Mouse (Mus musculus): ENCODE measurements at regions not wholly inside any gene's neighbourhood (a gene's known extent, or its start where the extent isn't known, plus 50 kb on each side); places are given as distances from the start of the nearest gene placed in this dataset.

- ATAC-seq (no peak), DNase-seq (no peak)
- H3K9me3 ChIP-seq (ENCODE audit: low read length): no peaks in the 10 kb centered on the region
- no peaks in the 10 kb centered on the region for H3K36me3 ChIP-seq (ENCODE audit: insufficient read depth)
- no peak overlapping the region for H3K4me3 ChIP-seq (ENCODE audit: low read depth, low read length)
- H3K27ac ChIP-seq (ENCODE audit: low read depth, low read length): no peak overlapping the region
- no peak overlapping the region for H3K4me2 ChIP-seq (ENCODE audit: low read depth)
- H3K9ac ChIP-seq: no peak overlapping the region
- no peak for TF ChIP-seq CTCF (IDR thresholded peaks at IDR 0.05; ENCODE audit: low read depth)
- 84% methylated on average over 4 of the region's 4 CpGs for WGBS
- H3K27me3 ChIP-seq (ENCODE audit: insufficient read depth, low read length): no peaks in the 10 kb centered on the region
- no peaks in the 10 kb centered on the region for H3K4me1 ChIP-seq (ENCODE audit: insufficient read depth)
These were observed 189.0 kb upstream of the Car8 start for GRCm38 (mm10) chr4:8427812-8428211.

- no peak for TF ChIP-seq CTCF (IDR thresholded peaks at IDR 0.05; ENCODE audit: low read depth)
- Histone ChIP-seq H3K4me3 (ENCODE audit: low read depth, low read length) (no peak overlapping the region), H3K9ac (no peak overlapping the region), H3K27ac (ENCODE audit: low read depth, low read length) (no peak overlapping the region), H3K36me3 (ENCODE audit: insufficient read depth) (no peaks in the 10 kb centered on the region), H3K4me2 (ENCODE audit: low read depth) (no peak overlapping the region), H3K4me1 (ENCODE audit: insufficient read depth) (no peaks in the 10 kb centered on the region), H3K27me3 (ENCODE audit: insufficient read depth, low read length) (no peaks in the 10 kb centered on the region), H3K9me3 (ENCODE audit: low read length) (no peaks in the 10 kb centered on the region)
- 54% methylated on average over 16 of the region's 16 CpGs for WGBS
- DNase-seq: no peak
- no peak for ATAC-seq
These were observed 184.7 kb upstream of the Car8 start for GRCm38 (mm10) chr4:8423392-8424045.

GRCm38 (mm10) chr4:8421285-8421684, 182.4 kb upstream of the Car8 start:
- TF ChIP-seq CTCF (IDR thresholded peaks at IDR 0.05; ENCODE audit: low read depth): no peak
- WGBS: 69% methylated on average over 6 of the region's 6 CpGs
- Histone ChIP-seq H3K4me2 (ENCODE audit: low read depth) (no peak overlapping the region), H3K9me3 (ENCODE audit: low read length) (no peaks in the 10 kb centered on the region), H3K9ac (no peak overlapping the region), H3K27me3 (ENCODE audit: insufficient read depth, low read length) (no peaks in the 10 kb centered on the region), H3K27ac (ENCODE audit: low read depth, low read length) (no peak overlapping the region), H3K4me1 (ENCODE audit: insufficient read depth) (no peaks in the 10 kb centered on the region), H3K4me3 (ENCODE audit: low read depth, low read length) (no peak overlapping the region), H3K36me3 (ENCODE audit: insufficient read depth) (no peaks in the 10 kb centered on the region)
- ATAC-seq (peak; percentile 94), DNase-seq (peak; percentile 70)

- DNase-seq: no peak
- 29% methylated on average over 1 of the region's 1 CpGs for WGBS
- no peak for TF ChIP-seq CTCF (IDR thresholded peaks at IDR 0.05; ENCODE audit: low read depth)
- ATAC-seq: no peak
- no peak overlapping the region for H3K4me2 ChIP-seq (ENCODE audit: low read depth)
- H3K9ac ChIP-seq: no peak overlapping the region
- no peaks in the 10 kb centered on the region for H3K36me3 ChIP-seq (ENCODE audit: insufficient read depth)
- H3K27me3 ChIP-seq (ENCODE audit: insufficient read depth, low read length): no peaks in the 10 kb centered on the region
- no peaks in the 10 kb centered on the region for H3K4me1 ChIP-seq (ENCODE audit: insufficient read depth)
- no peaks in the 10 kb centered on the region for H3K9me3 ChIP-seq (ENCODE audit: low read length)
- no peak overlapping the region for H3K27ac ChIP-seq (ENCODE audit: low read depth, low read length)
- no peak overlapping the region for H3K4me3 ChIP-seq (ENCODE audit: low read depth, low read length)
These were observed 179.7 kb upstream of the Car8 start for GRCm38 (mm10) chr4:8418374-8419031.

DNA sequence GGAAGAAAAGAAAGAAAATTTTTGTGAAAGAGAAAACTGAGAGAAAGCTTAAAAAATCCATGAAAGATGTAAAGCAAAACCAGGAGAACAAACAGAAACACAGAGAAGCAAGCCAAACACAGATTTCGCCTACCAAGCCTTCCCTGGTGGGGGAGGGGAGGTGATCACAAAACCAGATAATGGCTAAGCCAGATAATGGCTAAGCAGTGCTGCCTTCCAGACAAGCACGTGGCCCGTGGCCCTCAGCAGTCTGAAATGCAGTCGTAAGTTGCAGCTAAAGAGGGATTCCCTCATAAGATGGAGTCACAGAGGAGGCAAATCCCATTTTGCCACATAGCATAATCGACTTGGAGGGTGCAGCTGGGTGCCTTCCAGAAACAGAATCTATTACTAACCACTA, 179.0 kb upstream of the Car8 start:
- Histone ChIP-seq H3K36me3 (ENCODE audit: insufficient read depth) (no peaks in the 10 kb centered on the region), H3K27ac (ENCODE audit: low read depth, low read length) (no peak overlapping the region), H3K4me1 (ENCODE audit: insufficient read depth) (no peaks in the 10 kb centered on the region), H3K9ac (no peak overlapping the region), H3K4me2 (ENCODE audit: low read depth) (no peak overlapping the region), H3K4me3 (ENCODE audit: low read depth, low read length) (no peak overlapping the region), H3K27me3 (ENCODE audit: insufficient read depth, low read length) (no peaks in the 10 kb centered on the region), H3K9me3 (ENCODE audit: low read length) (no peaks in the 10 kb centered on the region)
- no peak for DNase-seq
- WGBS: 38% methylated on average over 5 of the region's 5 CpGs
- no peak for TF ChIP-seq CTCF (IDR thresholded peaks at IDR 0.05; ENCODE audit: low read depth)
- ATAC-seq: no peak

- no peak for DNase-seq
- TF ChIP-seq CTCF (IDR thresholded peaks at IDR 0.05; ENCODE audit: low read depth): no peak
- Histone ChIP-seq H3K27me3 (ENCODE audit: insufficient read depth, low read length) (no peaks in the 10 kb centered on the region), H3K36me3 (ENCODE audit: insufficient read depth) (no peaks in the 10 kb centered on the region), H3K4me3 (ENCODE audit: low read depth, low read length) (no peak overlapping the region), H3K4me2 (ENCODE audit: low read depth) (no peak overlapping the region), H3K9me3 (ENCODE audit: low read length) (no peaks in the 10 kb centered on the region), H3K27ac (ENCODE audit: low read depth, low read length) (no peak overlapping the region), H3K4me1 (ENCODE audit: insufficient read depth) (no peaks in the 10 kb centered on the region), H3K9ac (no peak overlapping the region)
- no peak for ATAC-seq
These were observed 174.5 kb upstream of the Car8 start for GRCm38 (mm10) chr4:8413307-8413706.

GRCm38 (mm10) chr4:8400069-8400468, 161.2 kb upstream of the Car8 start:
- DNase-seq: no peak
- Histone ChIP-seq H3K4me2 (ENCODE audit: low read depth) (no peak overlapping the region), H3K4me3 (ENCODE audit: low read depth, low read length) (no peak overlapping the region), H3K36me3 (ENCODE audit: insufficient read depth) (no peaks in the 10 kb centered on the region), H3K27ac (ENCODE audit: low read depth, low read length) (no peak overlapping the region), H3K27me3 (ENCODE audit: insufficient read depth, low read length) (no peaks in the 10 kb centered on the region), H3K4me1 (ENCODE audit: insufficient read depth) (no peaks in the 10 kb centered on the region), H3K9ac (no peak overlapping the region), H3K9me3 (ENCODE audit: low read length) (no peaks in the 10 kb centered on the region)
- TF ChIP-seq CTCF (IDR thresholded peaks at IDR 0.05; ENCODE audit: low read depth): no peak
- 93% methylated on average over 2 of the region's 2 CpGs for WGBS
- ATAC-seq: no peak
